Mouse (Mus musculus): ENCODE results near the gene Pdyn. TPM values are rescaled to one million over a fixed set of nuclear protein-coding genes. Genes with fewer than 3 reads are reported as not detected.

Pdyn gene
- polyA plus RNA-seq, 1 experiment from 2014 or later, result 0.20 TPM

DNA sequence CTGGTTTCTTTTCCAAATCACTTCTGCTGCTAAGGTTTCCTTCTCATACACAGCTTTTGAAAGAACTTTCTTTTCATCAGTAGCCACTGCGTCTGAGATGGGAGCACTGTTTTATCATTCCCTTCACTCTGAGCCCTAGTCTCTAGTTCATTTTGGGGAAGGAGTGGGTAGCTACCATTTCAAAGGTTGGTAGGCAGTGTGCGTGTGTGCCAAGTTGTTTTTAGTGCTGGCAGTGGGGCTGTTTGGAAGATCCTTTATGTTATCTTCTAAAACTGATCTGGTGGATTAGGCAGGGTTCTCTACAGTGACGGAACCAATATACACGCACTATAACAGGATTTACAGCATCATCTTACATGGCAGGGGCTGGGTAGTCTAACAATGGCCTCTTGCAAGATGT lies 44.6 kb downstream of the Pdyn start:
- H3K9ac ChIP-seq, result no peak overlapping the region
- WGBS (ENCODE audit: insufficient replicate concordance), result 56% methylated on average over 4 of the region's 4 CpGs

DNA sequence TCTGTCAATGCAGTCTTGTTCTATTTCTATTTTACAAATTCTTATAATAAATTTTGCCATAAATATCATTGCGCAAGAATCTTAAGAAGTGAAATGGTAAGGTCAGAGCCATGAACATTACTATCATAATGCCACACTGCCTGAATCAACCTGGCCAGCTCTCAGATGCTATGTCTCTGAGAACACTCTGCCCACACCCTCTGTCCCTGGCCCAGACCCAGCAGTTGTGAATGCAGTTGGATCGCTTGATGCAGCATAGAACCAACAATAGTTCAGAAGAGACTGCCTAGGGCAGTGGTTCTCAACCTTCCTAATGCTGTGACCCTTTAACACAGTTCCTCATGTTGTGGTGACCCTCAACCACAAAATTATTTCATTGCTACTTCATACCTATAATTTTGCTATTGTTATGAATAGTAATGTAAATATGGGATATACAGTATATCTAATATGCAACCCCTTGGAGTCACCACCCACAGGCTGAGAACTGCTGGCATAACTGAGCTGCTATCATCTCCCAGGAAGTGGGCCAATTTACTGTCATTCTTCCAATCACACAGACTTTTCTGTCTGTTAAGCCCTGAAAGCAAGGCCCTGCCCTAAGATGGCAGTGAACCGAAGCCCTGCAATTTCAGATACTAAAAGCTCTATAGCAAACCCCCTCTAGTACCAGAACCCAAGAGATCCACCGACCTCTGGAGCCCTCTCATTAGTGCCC lies 45.3 kb downstream of the Pdyn start:
- no peak overlapping the region for H3K9ac ChIP-seq
- 65% methylated on average over 4 of the region's 4 CpGs for WGBS (ENCODE audit: insufficient replicate concordance)
- no peaks in the 10 kb centered on the region for H3K9me3 ChIP-seq (replicated peaks)
- H3K27ac ChIP-seq (replicated peaks), result no peak overlapping the region
- no peak overlapping the region for H3K4me3 ChIP-seq (replicated peaks)
- ATAC-seq (ENCODE audit: insufficient read depth), result no peak
- no peaks in the 10 kb centered on the region for H3K27me3 ChIP-seq
- H3K36me3 ChIP-seq (replicated peaks), result no peaks in the 10 kb centered on the region
- H3K4me1 ChIP-seq (replicated peaks), result no peaks in the 10 kb centered on the region
- no peak overlapping the region for H3K4me2 ChIP-seq

More for the DNA sequence above, 44.6 kb downstream of the Pdyn start:
- H3K27ac ChIP-seq (replicated peaks), result no peak overlapping the region
- no peaks in the 10 kb centered on the region for H3K36me3 ChIP-seq (replicated peaks)
- H3K9me3 ChIP-seq (replicated peaks), result no peaks in the 10 kb centered on the region
- no peak overlapping the region for H3K4me2 ChIP-seq
- no peaks in the 10 kb centered on the region for H3K4me1 ChIP-seq (replicated peaks)
- H3K27me3 ChIP-seq, result no peaks in the 10 kb centered on the region
- no peak overlapping the region for H3K4me3 ChIP-seq (replicated peaks)
- no peak for ATAC-seq (ENCODE audit: insufficient read depth)

DNA sequence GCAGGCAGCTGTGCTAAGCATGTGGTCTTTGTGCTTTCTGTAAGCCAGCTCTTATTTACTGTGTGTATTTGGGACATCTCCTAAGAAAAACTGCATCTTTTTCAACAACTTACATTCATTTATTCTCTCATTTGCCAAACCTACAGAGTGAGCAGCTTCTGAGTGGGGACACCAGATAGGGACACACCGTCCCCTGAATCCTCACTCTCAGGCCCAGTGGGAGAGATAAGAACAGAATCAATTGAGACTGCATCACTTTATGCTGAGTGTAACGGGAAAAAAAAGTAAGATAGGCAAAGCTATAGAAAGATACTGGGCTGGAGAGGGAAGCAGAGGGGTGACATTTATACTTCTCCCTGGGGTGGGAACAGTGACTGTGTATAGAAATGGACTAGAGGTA lies 46.0 kb downstream of the Pdyn start:
- Histone ChIP-seq H3K9me3 (replicated peaks) (no peaks in the 10 kb centered on the region), H3K36me3 (replicated peaks) (no peaks in the 10 kb centered on the region), H3K4me1 (replicated peaks) (no peaks in the 10 kb centered on the region), H3K4me3 (replicated peaks) (no peak overlapping the region), H3K27ac (replicated peaks) (no peak overlapping the region), H3K27me3 (no peaks in the 10 kb centered on the region), H3K9ac (no peak overlapping the region), H3K4me2 (no peak overlapping the region)
- ATAC-seq (ENCODE audit: insufficient read depth), result no peak
- 40% methylated on average over 2 of the region's 2 CpGs for WGBS (ENCODE audit: insufficient replicate concordance)

DNA sequence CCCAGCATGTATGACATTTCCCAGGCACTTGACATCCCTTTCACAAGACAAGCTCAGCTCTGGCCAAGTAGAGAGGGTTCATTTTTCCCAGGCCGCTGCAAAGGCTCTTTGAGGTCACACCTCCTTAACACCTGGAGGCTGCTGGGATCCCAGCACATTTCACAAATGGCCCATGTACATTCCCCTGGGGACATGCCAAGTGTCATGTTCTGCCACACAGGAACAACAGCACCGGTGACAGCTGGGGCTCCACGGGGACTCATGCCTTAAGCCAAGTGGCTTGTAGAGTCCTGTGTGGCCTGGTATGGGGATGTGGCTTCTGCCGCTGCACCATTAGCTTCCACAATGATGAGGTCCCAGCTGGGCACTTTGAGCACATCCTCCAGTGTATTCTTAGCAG lies 47.0 kb downstream of the Pdyn start:
- H3K9ac ChIP-seq, result no peak overlapping the region

More for the DNA sequence above, 47.0 kb downstream of the Pdyn start:
- H3K4me1 ChIP-seq (replicated peaks), result no peaks in the 10 kb centered on the region
- no peak overlapping the region for H3K4me2 ChIP-seq
- H3K27ac ChIP-seq (replicated peaks), result no peak overlapping the region
- no peaks in the 10 kb centered on the region for H3K27me3 ChIP-seq
- no peak for ATAC-seq (ENCODE audit: insufficient read depth)
- H3K4me3 ChIP-seq (replicated peaks), result no peak overlapping the region
- no peaks in the 10 kb centered on the region for H3K9me3 ChIP-seq (replicated peaks)
- no peaks in the 10 kb centered on the region for H3K36me3 ChIP-seq (replicated peaks)
- WGBS (ENCODE audit: insufficient replicate concordance), result 53% methylated on average over 4 of the region's 4 CpGs

Other genes with a start within 250 kb of the Pdyn start
- gene F830045P16Rik, start 163.2 kb downstream of the Pdyn start, polyA plus RNA-seq (2015; fragmentation: Nextera tagmentation; extraction: Ambion mirVana), result not detected in 2 replicates
- 25.4 and 26.1 TPM in 2 replicates for gene Sirpa, start 107.0 kb downstream of the Pdyn start, polyA plus RNA-seq (2015; fragmentation: Nextera tagmentation; extraction: Ambion mirVana)
- 3.7 and 4.6 TPM in 2 replicates for gene Stk35, start 100.7 kb upstream of the Pdyn start, polyA plus RNA-seq (2015; fragmentation: Nextera tagmentation; extraction: Ambion mirVana)